Mouse (Mus musculus): ENCODE measurements around the gene Ctdsp2. TPM values are rescaled to one million over a fixed set of nuclear protein-coding genes. Genes with fewer than 3 reads are reported as not detected.

The Ctdsp2 gene
- polyA plus RNA-seq, 1 experiment from 2014 or later, result 12.0 TPM

GRCm38 (mm10) chr10:126972988-126973387, 5.5 kb upstream of the Ctdsp2 start:
- no peak overlapping the region for H3K27ac ChIP-seq (ENCODE audit: low read length)
- ATAC-seq, result no peak
- peaks cover 8% of the 10 kb centered on the region for H3K4me1 ChIP-seq (ENCODE audit: control insufficient read depth, insufficient read depth, low read length)
- no peak overlapping the region for H3K4me3 ChIP-seq (ENCODE audit: low read depth, low read length)
- WGBS, result 26% methylated on average over 7 of the region's 7 CpGs
- H3K4me2 ChIP-seq (ENCODE audit: low read length), result no peak overlapping the region
- no peaks in the 10 kb centered on the region for H3K27me3 ChIP-seq (ENCODE audit: control insufficient read depth, insufficient read depth, low read depth, low read length)
- H3K9ac ChIP-seq (ENCODE audit: low read depth, low read length), result no peak overlapping the region
- H3K36me3 ChIP-seq (ENCODE audit: control insufficient read depth, insufficient read depth, low read length), result no peaks in the 10 kb centered on the region
- H3K9me3 ChIP-seq (replicated peaks; ENCODE audit: control insufficient read depth, low read length, poor library complexity, severe bottlenecking), result no peaks in the 10 kb centered on the region

DNA sequence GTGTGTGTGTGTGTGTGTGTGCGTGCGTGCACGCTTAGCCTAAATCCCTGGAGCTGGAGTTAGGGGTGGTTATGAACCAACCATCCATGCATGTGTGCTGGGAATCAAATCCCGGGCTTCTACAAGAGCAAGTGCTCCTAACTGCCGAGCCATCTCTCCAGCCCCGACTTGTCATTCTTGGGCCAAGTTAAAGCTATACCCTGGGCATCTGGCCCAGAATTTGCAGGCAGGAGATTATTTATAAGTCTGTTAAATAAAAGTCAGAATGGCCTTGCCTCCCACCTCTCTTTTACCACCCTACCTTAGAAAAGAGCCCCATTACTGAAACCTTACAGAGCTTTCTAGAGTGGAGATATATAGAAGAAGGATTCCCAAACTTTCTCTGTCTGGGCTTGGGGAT, 2.8 kb upstream of the Ctdsp2 start:
- no peaks in the 10 kb centered on the region for H3K27me3 ChIP-seq (ENCODE audit: control insufficient read depth, insufficient read depth, low read depth, low read length)
- H3K4me1 ChIP-seq (ENCODE audit: control insufficient read depth, insufficient read depth, low read length), result peaks cover 13% of the 10 kb centered on the region
- 91% methylated on average over 6 of the region's 6 CpGs for whole genome bisulfite sequencing
- no peak overlapping the region for H3K9ac ChIP-seq (ENCODE audit: low read depth, low read length)
- no peak for ATAC-seq
- H3K36me3 ChIP-seq (ENCODE audit: control insufficient read depth, insufficient read depth, low read length), result no peaks in the 10 kb centered on the region
- no peak overlapping the region for H3K4me3 ChIP-seq (ENCODE audit: low read depth, low read length)
- no peak overlapping the region for H3K4me2 ChIP-seq (ENCODE audit: low read length)
- H3K27ac ChIP-seq (ENCODE audit: low read length), result no peak overlapping the region
- no peaks in the 10 kb centered on the region for H3K9me3 ChIP-seq (replicated peaks; ENCODE audit: control insufficient read depth, low read length, poor library complexity, severe bottlenecking)

DNA sequence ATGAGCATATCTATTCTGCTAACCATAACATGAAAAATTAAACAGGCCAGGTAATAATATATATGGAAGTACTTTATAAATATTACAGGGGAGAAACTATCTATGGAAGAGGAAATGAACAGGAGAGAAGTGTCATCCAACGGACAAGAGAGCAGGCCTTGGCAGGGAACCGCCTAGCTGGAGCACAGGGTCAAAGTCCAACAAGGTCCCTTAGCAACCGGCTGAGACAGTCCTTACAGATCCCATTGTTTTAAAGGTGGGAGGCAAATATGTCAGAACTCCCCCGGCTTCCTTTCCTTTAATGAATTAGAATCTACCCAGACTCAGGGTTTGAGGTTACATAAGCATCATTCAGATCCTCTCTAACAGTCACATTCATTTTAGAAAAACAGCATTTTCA, 1.4 kb upstream of the Ctdsp2 start:
- Histone ChIP-seq H3K27ac (ENCODE audit: low read length) (no peak overlapping the region), H3K4me2 (ENCODE audit: low read length) (no peak overlapping the region), H3K9ac (ENCODE audit: low read depth, low read length) (no peak overlapping the region), H3K27me3 (ENCODE audit: control insufficient read depth, insufficient read depth, low read depth, low read length) (no peaks in the 10 kb centered on the region), H3K36me3 (ENCODE audit: control insufficient read depth, insufficient read depth, low read length) (no peaks in the 10 kb centered on the region), H3K4me3 (ENCODE audit: low read depth, low read length) (no peak overlapping the region), H3K4me1 (ENCODE audit: control insufficient read depth, insufficient read depth, low read length) (peaks cover 22% of the 10 kb centered on the region), H3K9me3 (replicated peaks; ENCODE audit: control insufficient read depth, low read length, poor library complexity, severe bottlenecking) (no peaks in the 10 kb centered on the region)
- no peak for ATAC-seq
- WGBS, result 35% methylated on average over 4 of the region's 4 CpGs

- Histone ChIP-seq H3K27ac (ENCODE audit: low read length) (peak overlapping the region; percentile 100), H3K36me3 (ENCODE audit: control insufficient read depth, insufficient read depth, low read length) (no peaks in the 10 kb centered on the region), H3K4me3 (ENCODE audit: low read depth, low read length) (peak overlapping the region; percentile 88), H3K4me1 (ENCODE audit: control insufficient read depth, insufficient read depth, low read length) (peaks cover 42% of the 10 kb centered on the region), H3K27me3 (ENCODE audit: control insufficient read depth, insufficient read depth, low read depth, low read length) (no peaks in the 10 kb centered on the region), H3K4me2 (ENCODE audit: low read length) (peak overlapping the region; percentile 72), H3K9me3 (replicated peaks; ENCODE audit: control insufficient read depth, low read length, poor library complexity, severe bottlenecking) (no peaks in the 10 kb centered on the region), H3K9ac (ENCODE audit: low read depth, low read length) (peak overlapping the region; percentile 83)
- 0% methylated on average over 40 of the region's 62 CpGs for WGBS
- ATAC-seq, result peak; percentile 30
Observed at GRCm38 (mm10) chr10:126979121-126979635, 661 bp downstream of the Ctdsp2 start.

DNA sequence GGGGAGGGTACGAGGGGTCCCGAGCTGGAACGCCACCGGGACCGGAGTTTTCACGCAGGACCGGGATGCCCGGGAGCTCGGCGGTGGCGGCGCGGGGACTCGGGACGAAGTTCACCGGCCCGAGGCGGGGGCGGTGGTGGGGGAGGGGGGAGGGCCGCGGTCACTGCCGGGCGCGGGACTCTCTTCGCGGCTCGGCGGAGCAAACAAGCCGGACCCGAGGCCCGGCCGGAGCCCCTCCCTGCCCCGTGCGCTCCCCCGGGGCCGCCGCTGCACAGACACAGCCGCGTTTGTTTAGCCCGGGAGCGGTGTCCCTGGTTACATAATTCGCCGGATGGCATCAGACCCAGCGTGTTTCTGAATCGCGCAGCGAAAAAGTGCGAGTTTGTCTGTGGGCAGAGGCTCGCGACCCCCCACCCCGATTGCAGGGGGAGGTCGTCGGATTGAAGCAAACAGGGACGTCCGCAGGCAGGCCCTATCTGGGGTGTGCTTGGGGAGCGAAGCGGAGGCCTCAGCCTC, 1.2 kb downstream of the Ctdsp2 start:
- no peaks in the 10 kb centered on the region for H3K36me3 ChIP-seq (ENCODE audit: control insufficient read depth, insufficient read depth, low read length)
- ATAC-seq, result peak; percentile 12; the same call in 1 of the 2 replicates
- H3K4me3 ChIP-seq (ENCODE audit: low read depth, low read length), result peak overlapping the region; percentile 88
- no peaks in the 10 kb centered on the region for H3K27me3 ChIP-seq (ENCODE audit: control insufficient read depth, insufficient read depth, low read depth, low read length)
- 0% methylated on average over 34 of the region's 57 CpGs for WGBS
- peak overlapping the region; percentile 100 for H3K27ac ChIP-seq (ENCODE audit: low read length)
- peak overlapping the region; percentile 72 for H3K4me2 ChIP-seq (ENCODE audit: low read length)
- peak overlapping the region; percentile 83 for H3K9ac ChIP-seq (ENCODE audit: low read depth, low read length)
- peaks cover 47% of the 10 kb centered on the region for H3K4me1 ChIP-seq (ENCODE audit: control insufficient read depth, insufficient read depth, low read length)
- no peaks in the 10 kb centered on the region for H3K9me3 ChIP-seq (replicated peaks; ENCODE audit: control insufficient read depth, low read length, poor library complexity, severe bottlenecking)

GRCm38 (mm10) chr10:126980221-126980932, 1.9 kb downstream of the Ctdsp2 start:
- peak overlapping the region; percentile 100 for H3K27ac ChIP-seq (ENCODE audit: low read length)
- no peaks in the 10 kb centered on the region for H3K9me3 ChIP-seq (replicated peaks; ENCODE audit: control insufficient read depth, low read length, poor library complexity, severe bottlenecking)
- WGBS, result 1% methylated on average over 16 of the region's 16 CpGs
- H3K4me3 ChIP-seq (ENCODE audit: low read depth, low read length), result peak overlapping the region; percentile 88
- no peaks in the 10 kb centered on the region for H3K36me3 ChIP-seq (ENCODE audit: control insufficient read depth, insufficient read depth, low read length)
- peaks cover 52% of the 10 kb centered on the region for H3K4me1 ChIP-seq (ENCODE audit: control insufficient read depth, insufficient read depth, low read length)
- no peaks in the 10 kb centered on the region for H3K27me3 ChIP-seq (ENCODE audit: control insufficient read depth, insufficient read depth, low read depth, low read length)
- peak; percentile 13; the same call in 1 of the 2 replicates for ATAC-seq
- peak overlapping the region; percentile 83 for H3K9ac ChIP-seq (ENCODE audit: low read depth, low read length)
- peak overlapping the region; percentile 72 for H3K4me2 ChIP-seq (ENCODE audit: low read length)

- H3K4me1 ChIP-seq (ENCODE audit: control insufficient read depth, insufficient read depth, low read length), result peaks cover 52% of the 10 kb centered on the region
Observed at GRCm38 (mm10) chr10:126980933-126981530, 2.5 kb downstream of the Ctdsp2 start.

GRCm38 (mm10) chr10:126981746-126982145, 3.2 kb downstream of the Ctdsp2 start:
- no peaks in the 10 kb centered on the region for H3K9me3 ChIP-seq (replicated peaks; ENCODE audit: control insufficient read depth, low read length, poor library complexity, severe bottlenecking)
- peak overlapping the region; percentile 72 for H3K4me2 ChIP-seq (ENCODE audit: low read length)
- H3K36me3 ChIP-seq (ENCODE audit: control insufficient read depth, insufficient read depth, low read length), result no peaks in the 10 kb centered on the region
- WGBS, result 81% methylated on average over 3 of the region's 3 CpGs
- H3K9ac ChIP-seq (ENCODE audit: low read depth, low read length), result no peak overlapping the region
- H3K27ac ChIP-seq (ENCODE audit: low read length), result no peak overlapping the region
- no peak for ATAC-seq
- H3K4me1 ChIP-seq (ENCODE audit: control insufficient read depth, insufficient read depth, low read length), result peaks cover 56% of the 10 kb centered on the region
- no peaks in the 10 kb centered on the region for H3K27me3 ChIP-seq (ENCODE audit: control insufficient read depth, insufficient read depth, low read depth, low read length)
- no peak overlapping the region; the same call in 1 of the 2 replicates for H3K4me3 ChIP-seq (ENCODE audit: low read depth, low read length)

More at GRCm38 (mm10) chr10:126980933-126981530, 2.5 kb downstream of the Ctdsp2 start:
- H3K36me3 ChIP-seq (ENCODE audit: control insufficient read depth, insufficient read depth, low read length), result no peaks in the 10 kb centered on the region
- H3K9ac ChIP-seq (ENCODE audit: low read depth, low read length), result peak overlapping the region; percentile 83
- 2% methylated on average over 11 of the region's 11 CpGs for WGBS
- H3K4me2 ChIP-seq (ENCODE audit: low read length), result peak overlapping the region; percentile 72
- no peaks in the 10 kb centered on the region for H3K27me3 ChIP-seq (ENCODE audit: control insufficient read depth, insufficient read depth, low read depth, low read length)
- peak overlapping the region; percentile 100 for H3K27ac ChIP-seq (ENCODE audit: low read length)
- no peaks in the 10 kb centered on the region for H3K9me3 ChIP-seq (replicated peaks; ENCODE audit: control insufficient read depth, low read length, poor library complexity, severe bottlenecking)
- no peak for ATAC-seq
- peak overlapping the region; percentile 88 for H3K4me3 ChIP-seq (ENCODE audit: low read depth, low read length)
